Mouse (Mus musculus): ENCODE data around the gene Cdh4. TPM values are rescaled to one million over a fixed set of nuclear protein-coding genes. Genes with fewer than 3 reads are reported as not detected.

The Cdh4 gene
- polyA plus RNA-seq, 1 experiment from 2014 or later = 63.4 TPM

DNA sequence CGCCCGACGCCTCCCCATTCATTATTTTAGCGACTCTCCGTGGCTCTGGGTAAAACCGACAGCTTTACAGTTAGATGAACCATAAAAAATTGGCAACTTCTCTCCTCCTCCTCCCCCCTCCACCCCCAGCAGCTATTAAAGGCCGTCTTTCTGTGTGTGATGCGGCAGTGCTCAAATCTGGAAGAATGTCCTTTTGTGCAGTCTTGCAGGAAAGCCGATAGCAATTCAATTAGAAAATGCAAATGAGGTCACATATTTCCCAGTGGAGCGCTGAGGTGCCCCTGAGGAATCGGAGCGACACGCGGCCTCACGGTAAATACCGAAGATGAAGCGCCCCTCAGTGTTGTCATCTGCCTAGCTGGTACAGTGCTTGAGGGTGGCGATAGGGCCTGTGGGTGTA is 345.0 kb downstream of the Cdh4 start:
- ATAC-seq = peak; percentile 63; the same call in 1 of the 2 replicates
- Histone ChIP-seq H3K27ac (ENCODE audit: low read length) (peak overlapping the region; percentile 35), H3K4me2 (ENCODE audit: low read length) (peak overlapping the region; percentile 20), H3K4me3 (ENCODE audit: low read depth, low read length) (no peak overlapping the region; the same call in 1 of the 2 replicates), H3K9me3 (replicated peaks; ENCODE audit: control insufficient read depth, low read length, poor library complexity, severe bottlenecking) (no peaks in the 10 kb centered on the region), H3K4me1 (ENCODE audit: control insufficient read depth, insufficient read depth, low read length) (peaks cover 16% of the 10 kb centered on the region), H3K9ac (ENCODE audit: low read depth, low read length) (no peak overlapping the region; the same call in 1 of the 2 replicates), H3K27me3 (ENCODE audit: control insufficient read depth, insufficient read depth, low read depth, low read length) (no peaks in the 10 kb centered on the region), H3K36me3 (ENCODE audit: control insufficient read depth, insufficient read depth, low read length) (no peaks in the 10 kb centered on the region)
- WGBS = 11% methylated on average over 18 of the region's 18 CpGs

DNA sequence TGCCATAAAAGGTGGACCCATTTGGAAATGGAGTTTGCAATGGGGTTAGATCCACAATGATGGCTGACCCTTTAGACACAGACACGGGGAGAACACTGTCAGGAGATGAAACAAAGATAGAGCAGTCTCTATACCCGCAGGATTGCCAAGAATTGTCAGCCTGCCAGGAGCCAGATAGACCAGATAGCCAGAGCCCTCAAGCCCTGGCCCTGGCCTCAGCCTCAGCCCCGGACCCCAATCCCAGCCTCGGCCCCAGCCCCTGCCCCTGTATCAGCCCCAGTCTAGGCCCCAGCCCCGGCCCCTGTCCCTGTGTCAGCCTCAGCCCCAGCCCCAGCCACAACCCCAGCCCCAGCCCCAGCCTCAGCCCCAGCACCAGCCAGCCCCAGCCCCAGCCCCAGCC is 345.6 kb downstream of the Cdh4 start:
- H3K9me3 ChIP-seq (replicated peaks; ENCODE audit: control insufficient read depth, low read length, poor library complexity, severe bottlenecking) = no peaks in the 10 kb centered on the region
- H3K27me3 ChIP-seq (ENCODE audit: control insufficient read depth, insufficient read depth, low read depth, low read length) = no peaks in the 10 kb centered on the region
- peaks cover 16% of the 10 kb centered on the region for H3K4me1 ChIP-seq (ENCODE audit: control insufficient read depth, insufficient read depth, low read length)
- no peak overlapping the region for H3K4me3 ChIP-seq (ENCODE audit: low read depth, low read length)
- H3K27ac ChIP-seq (ENCODE audit: low read length) = no peak overlapping the region
- no peak overlapping the region for H3K9ac ChIP-seq (ENCODE audit: low read depth, low read length)
- H3K36me3 ChIP-seq (ENCODE audit: control insufficient read depth, insufficient read depth, low read length) = no peaks in the 10 kb centered on the region
- ATAC-seq = peak; percentile 58; the same call in 1 of the 2 replicates
- 35% methylated on average over 4 of the region's 5 CpGs for WGBS
- H3K4me2 ChIP-seq (ENCODE audit: low read length) = no peak overlapping the region

DNA sequence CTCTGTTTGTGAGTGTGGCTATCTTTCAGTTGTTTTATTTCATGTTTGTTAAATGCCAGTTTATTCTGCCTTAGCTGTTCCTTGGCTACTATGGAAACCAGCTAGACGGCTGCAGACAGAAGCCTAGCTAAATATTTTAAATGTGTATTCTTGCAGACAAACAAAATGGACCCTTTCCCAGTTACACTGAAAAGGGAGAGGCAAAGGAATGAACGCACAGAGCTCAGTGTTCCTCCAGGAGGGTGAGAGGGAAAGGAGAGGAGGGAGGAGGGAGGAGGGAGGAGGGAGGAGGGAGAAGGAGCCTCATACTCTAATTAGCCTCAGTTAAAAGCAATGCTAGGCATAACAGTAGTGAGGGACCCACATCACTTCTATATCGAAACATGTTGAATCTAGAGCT is 348.5 kb downstream of the Cdh4 start:
- ATAC-seq = no peak
- Histone ChIP-seq H3K27me3 (ENCODE audit: control insufficient read depth, insufficient read depth, low read depth, low read length) (no peaks in the 10 kb centered on the region), H3K27ac (ENCODE audit: low read length) (no peak overlapping the region), H3K9me3 (replicated peaks; ENCODE audit: control insufficient read depth, low read length, poor library complexity, severe bottlenecking) (no peaks in the 10 kb centered on the region), H3K4me2 (ENCODE audit: low read length) (no peak overlapping the region), H3K4me1 (ENCODE audit: control insufficient read depth, insufficient read depth, low read length) (peaks cover 27% of the 10 kb centered on the region), H3K4me3 (ENCODE audit: low read depth, low read length) (no peak overlapping the region), H3K9ac (ENCODE audit: low read depth, low read length) (no peak overlapping the region), H3K36me3 (ENCODE audit: control insufficient read depth, insufficient read depth, low read length) (no peaks in the 10 kb centered on the region)
- 54% methylated on average over 3 of the region's 3 CpGs for WGBS

DNA sequence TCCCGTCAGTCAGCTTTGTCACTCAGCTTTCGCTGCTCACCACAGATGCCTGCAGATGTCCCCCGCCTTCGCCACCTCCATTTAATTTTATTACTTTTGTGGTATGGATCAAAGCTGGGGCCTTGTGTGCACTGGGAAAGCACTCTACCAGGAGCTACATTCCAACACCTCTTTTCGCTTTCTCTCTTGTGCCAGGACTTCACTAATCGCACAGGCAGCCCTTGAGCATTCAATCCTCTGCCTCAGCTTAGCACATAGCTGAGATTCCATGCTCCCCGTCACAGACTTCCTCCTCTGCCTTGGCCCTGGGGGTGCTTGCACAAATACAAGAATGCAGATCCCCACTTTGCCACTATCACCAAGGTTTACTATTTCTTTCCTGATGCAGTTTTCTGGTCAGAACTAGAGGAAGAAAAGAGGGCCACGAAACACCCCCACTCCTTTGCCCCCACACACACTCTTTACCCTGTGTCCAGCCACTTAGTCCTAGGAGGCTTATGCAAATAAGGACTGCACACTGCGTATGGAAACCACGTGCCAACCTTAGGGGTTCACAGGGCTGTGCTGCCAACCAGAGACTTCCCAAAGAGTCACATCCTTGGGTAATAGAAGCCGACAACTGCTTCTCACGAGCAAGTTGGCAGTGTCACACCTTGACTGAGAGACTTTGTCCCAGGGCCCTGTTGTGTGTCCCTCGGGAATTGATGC is 350.3 kb downstream of the Cdh4 start:
- Histone ChIP-seq H3K27ac (ENCODE audit: low read length) (no peak overlapping the region), H3K4me2 (ENCODE audit: low read length) (no peak overlapping the region), H3K27me3 (ENCODE audit: control insufficient read depth, insufficient read depth, low read depth, low read length) (no peaks in the 10 kb centered on the region), H3K9me3 (replicated peaks; ENCODE audit: control insufficient read depth, low read length, poor library complexity, severe bottlenecking) (no peaks in the 10 kb centered on the region), H3K4me3 (ENCODE audit: low read depth, low read length) (no peak overlapping the region), H3K36me3 (ENCODE audit: control insufficient read depth, insufficient read depth, low read length) (no peaks in the 10 kb centered on the region), H3K9ac (ENCODE audit: low read depth, low read length) (no peak overlapping the region), H3K4me1 (ENCODE audit: control insufficient read depth, insufficient read depth, low read length) (peaks cover 17% of the 10 kb centered on the region)
- ATAC-seq = no peak
- 24% methylated on average over 13 of the region's 13 CpGs for WGBS

DNA sequence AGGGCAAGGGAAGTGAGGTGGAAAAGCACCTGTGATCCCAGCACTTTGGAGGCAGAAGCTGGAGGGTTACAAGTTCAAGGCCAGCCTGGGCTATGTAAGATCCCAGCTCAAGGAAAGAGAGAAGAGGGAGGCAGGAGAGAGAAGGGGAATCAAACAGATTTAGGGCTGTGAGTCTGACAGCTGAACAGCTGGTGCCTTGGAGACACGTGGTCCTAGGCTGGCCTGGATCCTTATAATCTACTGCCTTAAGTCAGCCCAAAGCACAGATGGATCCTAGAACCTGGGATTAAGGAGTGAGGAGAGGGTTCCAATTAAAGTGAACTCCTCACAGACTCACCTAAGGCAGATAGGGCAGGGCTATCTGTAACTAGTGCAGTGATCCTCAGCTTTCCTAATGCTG is 352.1 kb downstream of the Cdh4 start:
- H3K9me3 ChIP-seq (replicated peaks; ENCODE audit: control insufficient read depth, low read length, poor library complexity, severe bottlenecking) = no peaks in the 10 kb centered on the region
- no peak overlapping the region for H3K9ac ChIP-seq (ENCODE audit: low read depth, low read length)
- H3K4me3 ChIP-seq (ENCODE audit: low read depth, low read length) = no peak overlapping the region
- H3K4me1 ChIP-seq (ENCODE audit: control insufficient read depth, insufficient read depth, low read length) = peaks cover 15% of the 10 kb centered on the region
- no peaks in the 10 kb centered on the region for H3K27me3 ChIP-seq (ENCODE audit: control insufficient read depth, insufficient read depth, low read depth, low read length)
- ATAC-seq = no peak
- H3K4me2 ChIP-seq (ENCODE audit: low read length) = no peak overlapping the region
- H3K36me3 ChIP-seq (ENCODE audit: control insufficient read depth, insufficient read depth, low read length) = no peaks in the 10 kb centered on the region
- 36% methylated on average over 1 of the region's 1 CpGs for WGBS
- H3K27ac ChIP-seq (ENCODE audit: low read length) = no peak overlapping the region

DNA sequence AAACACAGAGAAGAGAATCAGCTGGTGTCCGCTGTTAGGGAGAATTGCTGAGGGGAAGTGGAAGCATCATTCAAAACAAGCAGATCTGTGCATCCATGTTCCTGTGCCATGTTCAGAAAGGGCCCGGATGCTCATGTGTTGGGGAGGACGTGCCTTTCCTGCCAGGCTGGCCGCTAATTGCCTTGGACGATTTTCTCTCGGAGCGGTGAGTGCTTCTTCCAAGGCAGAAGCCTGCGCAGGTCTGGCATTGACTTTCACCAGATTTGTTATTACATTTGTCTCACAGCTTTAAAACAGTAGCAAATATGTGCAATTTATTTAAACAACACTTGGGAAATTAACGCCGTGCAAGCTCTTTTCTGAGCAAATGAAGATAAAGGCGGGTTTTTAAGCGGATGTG is 353.2 kb downstream of the Cdh4 start:
- Histone ChIP-seq H3K27me3 (ENCODE audit: control insufficient read depth, insufficient read depth, low read depth, low read length) (no peaks in the 10 kb centered on the region), H3K4me3 (ENCODE audit: low read depth, low read length) (no peak overlapping the region), H3K4me1 (ENCODE audit: control insufficient read depth, insufficient read depth, low read length) (peaks cover 16% of the 10 kb centered on the region), H3K9me3 (replicated peaks; ENCODE audit: control insufficient read depth, low read length, poor library complexity, severe bottlenecking) (no peaks in the 10 kb centered on the region), H3K4me2 (ENCODE audit: low read length) (no peak overlapping the region), H3K27ac (ENCODE audit: low read length) (peak overlapping the region; percentile 20; the same call in 1 of the 2 replicates), H3K36me3 (ENCODE audit: control insufficient read depth, insufficient read depth, low read length) (no peaks in the 10 kb centered on the region), H3K9ac (ENCODE audit: low read depth, low read length) (no peak overlapping the region)
- 65% methylated on average over 12 of the region's 12 CpGs for whole genome bisulfite sequencing
- no peak for ATAC-seq

DNA sequence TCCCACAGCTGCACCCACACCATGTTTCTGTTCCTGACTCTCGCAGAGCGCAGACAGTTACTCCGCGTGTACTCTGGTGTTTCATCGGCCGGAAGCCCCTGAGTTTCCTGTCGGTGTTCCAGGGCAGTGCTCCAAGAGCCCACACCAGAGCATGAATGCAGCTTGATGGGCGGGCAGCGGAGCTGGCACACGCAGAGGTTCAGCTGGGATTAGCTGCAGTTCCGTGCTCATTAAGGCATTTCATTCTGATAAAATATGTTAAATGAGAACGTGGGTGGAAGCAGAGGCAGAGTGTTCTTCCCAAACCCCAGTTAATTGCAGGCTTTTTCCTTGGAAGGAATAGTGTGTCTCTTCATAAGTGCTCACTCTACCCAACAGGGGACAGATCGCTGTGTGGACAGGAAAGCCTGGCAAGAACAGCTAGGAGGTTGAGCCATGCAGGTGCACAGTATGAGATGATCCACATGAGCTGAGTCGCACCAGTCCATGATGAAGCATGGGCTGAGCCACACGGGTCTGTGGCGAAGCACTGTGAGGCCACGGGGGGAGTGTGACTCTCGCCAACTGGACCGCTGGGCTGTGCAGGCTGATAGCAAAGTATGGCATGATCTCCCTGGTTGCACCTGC is 357.8 kb downstream of the Cdh4 start:
- H3K27me3 ChIP-seq (ENCODE audit: control insufficient read depth, insufficient read depth, low read depth, low read length) = no peaks in the 10 kb centered on the region
- H3K9ac ChIP-seq (ENCODE audit: low read depth, low read length) = no peak overlapping the region
- WGBS = 65% methylated on average over 19 of the region's 19 CpGs
- H3K27ac ChIP-seq (ENCODE audit: low read length) = 0 out of 2 replicates have a peak overlapping the region, but pooled peaks have one; percentile 0
- no peaks in the 10 kb centered on the region for H3K36me3 ChIP-seq (ENCODE audit: control insufficient read depth, insufficient read depth, low read length)
- peaks cover 12% of the 10 kb centered on the region; the same call in 1 of the 2 replicates for H3K4me1 ChIP-seq (ENCODE audit: control insufficient read depth, insufficient read depth, low read length)
- no peaks in the 10 kb centered on the region for H3K9me3 ChIP-seq (replicated peaks; ENCODE audit: control insufficient read depth, low read length, poor library complexity, severe bottlenecking)
- H3K4me2 ChIP-seq (ENCODE audit: low read length) = no peak overlapping the region
- no peak overlapping the region for H3K4me3 ChIP-seq (ENCODE audit: low read depth, low read length)
- 0 out of 2 replicates have a peak, but pooled peaks have one; percentile 19 for ATAC-seq

DNA sequence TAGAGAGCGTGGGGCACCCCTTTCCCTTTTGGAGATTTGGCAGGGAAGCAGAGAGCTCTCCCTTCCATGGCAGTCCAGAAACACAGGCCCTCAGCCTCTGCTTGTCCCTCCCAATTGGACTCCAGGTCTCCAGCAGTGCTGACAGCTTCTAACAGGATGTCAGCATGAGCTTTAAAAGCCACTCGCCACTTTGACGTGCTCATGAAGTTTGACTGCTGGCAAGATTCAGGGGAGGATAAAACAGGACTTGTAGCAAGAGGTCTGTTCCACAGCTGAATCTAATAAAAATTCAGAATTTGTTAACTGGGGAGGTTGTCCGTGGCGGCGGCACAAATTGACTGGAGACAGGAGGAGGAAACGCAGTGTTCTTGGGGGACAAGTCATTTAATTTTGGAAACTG is 358.8 kb downstream of the Cdh4 start:
- Histone ChIP-seq H3K27me3 (ENCODE audit: control insufficient read depth, insufficient read depth, low read depth, low read length) (no peaks in the 10 kb centered on the region), H3K4me2 (ENCODE audit: low read length) (no peak overlapping the region), H3K36me3 (ENCODE audit: control insufficient read depth, insufficient read depth, low read length) (no peaks in the 10 kb centered on the region), H3K9ac (ENCODE audit: low read depth, low read length) (no peak overlapping the region), H3K27ac (ENCODE audit: low read length) (no peak overlapping the region), H3K4me1 (ENCODE audit: control insufficient read depth, insufficient read depth, low read length) (peaks cover 7% of the 10 kb centered on the region; the same call in 1 of the 2 replicates), H3K9me3 (replicated peaks; ENCODE audit: control insufficient read depth, low read length, poor library complexity, severe bottlenecking) (no peaks in the 10 kb centered on the region), H3K4me3 (ENCODE audit: low read depth, low read length) (no peak overlapping the region)
- 63% methylated on average over 7 of the region's 7 CpGs for WGBS
- no peak for ATAC-seq

DNA sequence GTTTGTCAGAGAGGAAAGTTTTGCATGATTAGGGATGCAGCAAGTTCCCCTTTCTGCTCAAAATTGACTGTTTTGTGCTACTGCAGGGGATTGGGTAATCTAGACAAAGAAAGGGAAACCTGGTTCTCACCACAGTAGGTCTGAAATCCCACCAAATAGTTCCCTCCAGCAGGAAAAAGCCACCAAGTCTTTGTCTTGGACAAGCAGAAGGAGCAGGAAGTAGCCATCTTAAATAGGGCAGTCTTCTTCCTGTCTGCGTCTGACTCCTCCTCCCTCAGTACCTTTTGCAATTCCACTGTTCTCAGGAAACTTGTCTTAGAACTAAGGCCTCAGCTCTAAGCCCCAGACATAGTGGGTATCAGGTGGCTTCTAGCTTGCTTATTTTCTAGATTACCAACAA is 360.2 kb downstream of the Cdh4 start:
- ATAC-seq = no peak
- 83% methylated on average over 1 of the region's 1 CpGs for WGBS

More for the DNA sequence above, 360.2 kb downstream of the Cdh4 start:
- no peaks in the 10 kb centered on the region for H3K9me3 ChIP-seq (replicated peaks; ENCODE audit: control insufficient read depth, low read length, poor library complexity, severe bottlenecking)
- no peaks in the 10 kb centered on the region for H3K36me3 ChIP-seq (ENCODE audit: control insufficient read depth, insufficient read depth, low read length)
- no peak overlapping the region for H3K9ac ChIP-seq (ENCODE audit: low read depth, low read length)
- H3K27ac ChIP-seq (ENCODE audit: low read length) = no peak overlapping the region
- H3K4me2 ChIP-seq (ENCODE audit: low read length) = no peak overlapping the region
- peaks cover 7% of the 10 kb centered on the region; the same call in 1 of the 2 replicates for H3K4me1 ChIP-seq (ENCODE audit: control insufficient read depth, insufficient read depth, low read length)
- no peaks in the 10 kb centered on the region for H3K27me3 ChIP-seq (ENCODE audit: control insufficient read depth, insufficient read depth, low read depth, low read length)
- H3K4me3 ChIP-seq (ENCODE audit: low read depth, low read length) = no peak overlapping the region
